Comparison of ENCODE assay signal across 40 mouse cellular contexts in genomic region chr9:108395427-108395826, GRCm38 (mm10). TPM values are rescaled to one million over a fixed set of nuclear protein-coding genes. Genes with fewer than 3 reads are reported as not detected.
"Had no signal": no experiment of that assay in that cellular context is flagged by ENCODE, and none has a peak within 500 bp of the region (broad histone marks: within the 10 kb centered on the region; RNA-seq: fewer than 3 reads in every experiment).

No protein-coding gene starts in this region.

- H3K27ac ChIP-seq: gastrocnemius, adult 2 months; heart, embryonic 10.5 days; hindbrain, embryonic 10.5 days; hindbrain, embryonic 12.5 days; hindbrain, embryonic 14.5 days; intestine, embryonic 15.5 days; layer of hippocampus, adult 2 months; left cerebral cortex, adult 2 months; limb, embryonic 10.5 days; limb, embryonic 12.5 days; liver, embryonic 12.5 days; liver, embryonic 15.5 days had no signal

- H3K9ac ChIP-seq: heart, embryonic 12.5 days; hindbrain, embryonic 12.5 days; hindbrain, embryonic 14.5 days; intestine, embryonic 15.5 days; limb, embryonic 12.5 days; liver, embryonic 12.5 days; liver, embryonic 15.5 days had no signal

- H3K4me1 ChIP-seq: heart, embryonic 10.5 days; heart, embryonic 12.5 days; hindbrain, embryonic 12.5 days; intestine, embryonic 15.5 days; limb, embryonic 12.5 days; liver, embryonic 12.5 days had no signal

- H3K27me3 ChIP-seq: heart, embryonic 12.5 days; hindbrain, embryonic 12.5 days; intestine, embryonic 15.5 days; limb, embryonic 12.5 days; liver, embryonic 12.5 days; liver, embryonic 15.5 days had no signal

- ATAC-seq: hindbrain, embryonic 16.5 days; inflammation-experienced regulatory T-cells, adult 6 months; intestine, embryonic 15.5 days; intestine, postnatal 0 days; liver, embryonic 12.5 days had no signal

- DNase-seq: gastrocnemius, adult 2 months; gastrocnemius, postnatal 10 days; gastrocnemius, postnatal 25 days; heart, adult 18-20 months; heart, postnatal 10 days; heart, postnatal 4 days; kidney, adult 18-20 months; kidney, adult 8-10 months; kidney, postnatal 10 days; kidney, postnatal 25 days; kidney, postnatal 4 days; liver had no signal

- H3K9me3 ChIP-seq: heart, embryonic 10.5 days; heart, embryonic 12.5 days; hindbrain, embryonic 10.5 days; hindbrain, embryonic 12.5 days; intestine, embryonic 15.5 days; limb, embryonic 10.5 days; limb, embryonic 12.5 days; liver, embryonic 12.5 days; liver, embryonic 15.5 days had no signal

- H3K4me3 ChIP-seq: gastrocnemius, adult 2 months; heart, embryonic 10.5 days; heart, embryonic 12.5 days; hindbrain, embryonic 10.5 days; hindbrain, embryonic 12.5 days; intestine, embryonic 15.5 days; layer of hippocampus, adult 2 months; left cerebral cortex, adult 2 months; limb, embryonic 10.5 days; limb, embryonic 12.5 days; liver, embryonic 12.5 days; liver, embryonic 15.5 days had no signal

RNA-seq across cellular contexts. Expression of gene Ccdc36, which starts 32.9 kb away (rescaled TPM):
- total RNA-seq: gastrocnemius, adult 2 months; gastrocnemius, postnatal 25 days; heart, adult 18-20 months; heart, adult 8-10 months; heart, postnatal 10 days; heart, postnatal 25 days had no signal
- polyA plus RNA-seq: inflammation-experienced regulatory T-cells, adult 6 months had no signal

RNA-seq across cellular contexts. Expression of gene BC048562, which starts 40.9 kb away (rescaled TPM):
- total RNA-seq: gastrocnemius, adult 2 months; gastrocnemius, postnatal 10 days; gastrocnemius, postnatal 25 days; gastrocnemius, postnatal 4 days; granulocyte monocyte progenitor cell, adult 5-6 weeks; heart, adult 18-20 months; heart, adult 8-10 months; heart, postnatal 10 days; heart, postnatal 25 days; heart, postnatal 4 days; layer of hippocampus, adult 2 months; layer of hippocampus, postnatal 10 days; layer of hippocampus, postnatal 25 days; left cerebral cortex, adult 2 months; left cerebral cortex, postnatal 14 days; left cerebral cortex, postnatal 36 days had no signal
- polyA plus RNA-seq: heart, embryonic 10.5 days; heart, embryonic 12.5 days; heart, embryonic 14.5 days; heart, embryonic 16.5 days; hindbrain, embryonic 10.5 days; hindbrain, embryonic 12.5 days; hindbrain, embryonic 14.5 days; hindbrain, embryonic 16.5 days; inflammation-experienced regulatory T-cells, adult 6 months; intestine, embryonic 15.5 days; intestine, postnatal 0 days; kidney, embryonic 14.5 days; kidney, embryonic 16.5 days; limb, embryonic 10.5 days; limb, embryonic 12.5 days; limb, embryonic 14.5 days; liver, embryonic 12.5 days; liver, embryonic 15.5 days had no signal
